Mouse (Mus musculus): Measurements from ENCODE around the gene Kcnab2.

Gene Kcnab2

DNA sequence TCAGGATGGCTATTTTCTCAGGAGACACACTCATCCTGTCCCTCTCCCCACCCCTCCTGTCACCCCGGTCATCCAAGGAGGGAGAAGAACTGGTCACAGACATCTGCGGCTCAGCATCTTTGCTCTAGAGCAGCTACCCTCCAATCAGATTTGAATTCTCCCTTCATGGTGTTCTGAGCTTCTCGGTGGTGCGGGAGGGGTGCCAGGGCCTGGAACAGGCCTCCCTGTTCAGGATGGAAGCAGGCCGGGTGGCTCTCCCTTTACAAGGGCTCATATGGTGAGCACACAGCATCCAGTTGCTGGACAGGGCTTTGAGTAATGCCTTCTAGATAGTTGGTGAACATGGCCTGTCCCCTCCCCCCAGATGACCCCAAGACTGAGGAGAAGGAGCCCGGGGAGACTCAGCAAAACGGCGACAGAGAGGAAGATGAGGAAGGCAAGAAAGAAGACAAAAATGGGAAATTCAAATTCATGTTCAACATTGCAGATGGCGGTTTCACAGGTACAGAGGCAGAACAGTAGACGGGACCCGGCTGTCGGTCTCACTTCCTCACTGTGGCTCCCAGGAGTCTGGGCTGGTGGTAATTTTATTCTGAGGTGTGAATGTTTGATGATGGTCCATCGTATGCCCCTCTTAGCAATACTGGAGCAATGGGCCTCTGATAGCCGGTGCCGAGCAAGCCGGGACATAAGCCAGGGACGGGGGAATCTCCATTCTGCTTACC is 95.0 kb downstream of the Kcnab2 start:
- no peak for DNase-seq (ENCODE audit: low spot score)

DNA sequence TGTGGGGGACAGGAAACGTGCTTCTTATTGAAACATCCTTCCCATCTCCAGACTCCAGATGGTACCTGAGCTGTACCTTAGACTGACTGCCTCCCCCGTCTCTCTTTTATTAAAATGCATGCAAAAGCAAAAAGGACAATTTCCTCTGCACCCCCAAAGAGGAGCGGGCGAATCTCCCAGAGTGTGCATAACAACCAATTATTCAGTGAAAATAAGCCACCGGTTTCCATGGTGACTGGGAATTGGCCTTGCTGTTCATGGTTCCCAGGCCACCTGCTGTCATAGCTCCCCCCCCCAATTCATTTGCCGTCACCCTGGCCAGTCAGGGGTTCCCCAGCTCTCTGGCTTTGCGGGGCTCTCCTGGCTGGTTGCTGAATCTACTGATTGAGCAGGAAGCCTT is 112.4 kb downstream of the Kcnab2 start:
- DNase-seq (ENCODE audit: low spot score) = no peak

DNA sequence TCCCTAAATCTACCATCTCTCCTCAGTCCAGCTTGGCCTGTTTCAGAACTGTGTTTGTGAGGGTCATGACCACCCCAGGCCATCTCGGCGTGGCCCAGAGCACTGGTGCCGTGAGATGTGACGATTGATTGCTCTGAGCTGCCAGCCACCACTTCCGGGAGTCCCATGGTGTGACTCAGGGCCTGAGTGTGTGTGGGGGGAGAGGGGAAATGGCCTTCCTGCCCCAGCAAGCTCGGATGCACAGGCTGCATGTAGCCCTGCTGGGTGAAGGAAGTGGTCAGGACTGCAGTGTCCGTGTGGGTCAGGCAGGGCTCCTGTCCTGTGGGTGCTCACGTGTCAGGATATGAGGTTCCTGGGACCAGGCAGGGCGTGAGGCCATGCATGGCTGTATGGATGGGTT is 115.5 kb downstream of the Kcnab2 start:
- DNase-seq (ENCODE audit: low spot score) = no peak

- peak; percentile 31 for DNase-seq (ENCODE audit: low spot score)
Observed at GRCm38 (mm10) chr4:152360855-152361254, 116.8 kb downstream of the Kcnab2 start.

- no peak for DNase-seq (ENCODE audit: low spot score)
Observed at GRCm38 (mm10) chr4:152359700-152360099, 118.0 kb downstream of the Kcnab2 start.

DNA sequence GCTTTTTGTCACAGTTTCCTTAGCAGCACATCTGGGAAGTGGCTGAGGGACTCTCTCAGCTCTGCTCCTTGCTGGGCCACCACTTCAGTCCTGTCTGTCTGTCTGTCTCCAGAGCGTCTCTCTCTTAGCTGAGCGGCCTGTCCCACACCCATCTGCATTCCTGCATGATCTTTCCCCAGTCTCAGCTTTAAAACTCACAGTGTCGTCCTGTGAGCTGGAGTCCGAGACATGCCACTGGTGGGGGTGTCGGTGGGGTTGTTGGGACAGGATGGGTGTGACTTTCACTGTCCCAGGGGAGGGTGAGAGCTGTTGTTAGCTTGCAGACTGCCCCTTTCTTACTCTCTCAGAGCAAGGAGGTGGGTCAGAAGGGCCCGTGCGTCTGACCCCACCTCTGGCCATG is 122.0 kb downstream of the Kcnab2 start:
- DNase-seq (ENCODE audit: low spot score) = no peak

DNA sequence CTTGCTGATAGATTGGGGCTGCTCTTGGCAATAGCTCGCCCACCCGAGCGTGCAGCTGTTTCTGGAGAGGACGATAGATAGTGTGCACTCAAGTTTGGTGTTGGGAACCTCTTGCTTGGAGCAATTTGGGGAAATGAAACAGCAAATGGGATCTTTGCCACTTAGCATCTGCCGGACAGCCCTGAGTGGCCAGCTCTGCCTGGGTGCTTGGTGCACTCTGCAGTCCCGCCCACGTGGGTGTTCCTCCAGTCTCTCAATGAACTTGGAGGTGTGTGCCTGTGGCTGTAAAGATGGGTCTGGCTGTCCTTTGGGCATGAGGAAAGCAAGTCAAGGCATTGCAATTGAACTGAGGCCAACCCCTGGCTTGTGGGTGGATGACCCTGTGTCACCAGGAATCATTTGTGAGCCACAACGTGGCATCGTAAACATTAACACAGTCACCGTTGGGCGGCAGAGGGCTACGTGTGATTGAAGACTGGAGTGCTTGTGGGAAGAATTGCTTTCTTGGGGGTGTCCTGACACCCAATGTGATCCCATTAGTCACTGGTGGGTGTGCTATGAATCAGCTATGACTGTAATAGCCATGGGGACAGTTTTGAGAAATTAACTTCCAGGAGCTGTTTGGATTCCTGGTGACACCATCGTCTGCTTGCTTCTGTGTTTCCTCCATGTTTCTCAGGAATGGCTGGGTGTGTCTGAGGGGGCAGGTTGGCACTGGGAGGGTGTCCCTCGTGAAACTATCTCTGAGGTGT is 123.6 kb downstream of the Kcnab2 start:
- DNase-seq (ENCODE audit: low spot score) = no peak

GRCm38 (mm10) chr4:152351422-152352305 is 126.0 kb downstream of the Kcnab2 start:
- DNase-seq (ENCODE audit: low spot score) = no peak

- no peak for DNase-seq (ENCODE audit: low spot score)
Observed at GRCm38 (mm10) chr4:152350722-152351421, 126.8 kb downstream of the Kcnab2 start.

- no peak for DNase-seq (ENCODE audit: low spot score)
Observed at GRCm38 (mm10) chr4:152349837-152350381, 127.8 kb downstream of the Kcnab2 start.

GRCm38 (mm10) chr4:152345120-152345889 is 132.4 kb downstream of the Kcnab2 start:
- no peak for DNase-seq (ENCODE audit: low spot score)

DNA sequence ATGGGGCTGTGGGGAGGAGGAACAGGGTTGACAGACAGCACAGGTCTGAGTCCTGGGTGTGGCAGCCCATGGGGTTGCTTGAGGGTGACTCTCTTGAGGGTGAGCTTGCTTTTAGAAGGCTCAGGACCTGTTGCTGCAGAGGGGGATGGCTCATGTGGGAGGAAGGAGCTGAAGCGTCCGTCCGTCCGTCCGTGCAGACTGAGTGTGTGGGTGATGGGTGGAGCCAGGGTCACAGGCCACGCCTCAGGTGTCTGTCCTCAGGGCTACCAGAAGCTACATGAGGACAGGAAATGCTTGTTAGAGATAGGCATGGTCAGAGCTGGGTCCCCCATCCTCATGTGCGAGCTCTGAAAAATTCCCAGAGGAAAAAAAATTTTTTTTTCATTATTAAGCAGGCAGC is 133.0 kb downstream of the Kcnab2 start:
- DNase-seq (ENCODE audit: low spot score) = no peak

DNA sequence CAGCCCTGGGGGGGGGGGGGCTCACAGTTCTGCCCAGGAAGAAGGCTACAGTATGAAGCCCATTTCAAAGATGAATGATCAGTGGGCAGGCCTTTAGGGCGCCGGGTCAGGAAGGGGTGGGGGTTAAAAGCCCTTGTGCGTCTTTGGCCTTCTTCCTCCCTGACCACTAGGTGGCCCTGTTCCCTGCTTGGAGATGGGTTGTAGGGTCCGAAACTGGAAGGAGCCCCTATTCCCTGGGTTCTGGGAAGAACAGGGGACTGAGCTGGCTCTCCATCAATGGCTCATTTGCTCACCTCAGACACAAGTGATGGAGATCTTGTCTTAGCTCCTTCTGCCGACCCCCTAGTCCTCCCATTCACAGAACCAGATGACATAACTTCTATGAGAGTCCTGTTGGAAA is 134.4 kb downstream of the Kcnab2 start:
- DNase-seq (ENCODE audit: low spot score) = no peak

Measured in c-Kit-positive CD71-positive TER-119-positive erythroid progenitor cells, embryonic 14.5 days (primary cell).